Mouse (Mus musculus) G1E-ER4 (cell line): ENCODE data around the gene Atp11b. TPM values are rescaled to one million over a fixed set of nuclear protein-coding genes. Genes with fewer than 3 reads are reported as not detected.

Source experiments
- GATA1 ChIP-seq: IDR thresholded peaks from one replicate; pipeline ENCODE4 v1.8.0; 2012; ENCODE audit warnings: low read length, inconsistent platforms
- polyA plus RNA-seq: library from polyadenylated mRNA; stranded (reverse); fragments of >175 nt; gene quantifications from 2 replicates; pipeline ENCODE4 v1.2.3, GENCODE M21; 2012

Gene Atp11b
- polyA plus RNA-seq, 1 experiment: 34.9 TPM

DNA sequence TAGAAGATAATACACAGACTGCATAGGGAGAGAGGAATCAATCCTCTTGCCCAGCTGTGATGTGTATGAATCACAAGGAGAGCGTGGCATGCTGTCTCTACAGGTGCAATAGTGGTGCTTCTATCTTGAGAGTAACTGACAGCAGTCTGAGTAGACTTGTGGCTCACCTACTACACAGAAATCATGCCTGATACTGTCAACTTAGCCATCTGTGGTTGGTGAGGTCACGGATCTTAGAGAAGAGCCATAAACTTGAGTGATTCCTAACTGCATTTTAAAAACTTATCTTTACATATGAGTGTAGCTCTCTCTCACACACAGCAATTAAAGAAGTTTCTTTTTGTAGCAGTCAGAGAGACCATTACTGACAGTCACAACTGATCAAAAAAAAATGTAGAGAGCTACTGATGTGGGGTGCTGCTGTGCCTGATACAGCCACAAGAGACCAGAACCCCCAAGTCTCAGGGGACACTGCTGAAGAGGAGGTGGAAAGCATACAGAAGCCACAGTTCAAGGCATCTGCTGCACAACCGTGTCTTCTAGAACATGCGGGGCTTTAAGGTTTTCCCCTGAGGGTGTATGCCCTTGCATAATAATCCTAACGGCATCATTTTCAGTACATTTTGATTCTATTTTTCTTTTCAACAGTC, 146.8 kb downstream of the Atp11b start:
- TF ChIP-seq GATA1: no peak

Other genes with a start within 250 kb of the Atp11b start
- gene Dcun1d1, start 183.3 kb downstream of the Atp11b start, polyA plus RNA-seq: 7.3 and 11.6 TPM in 2 replicates
- 2.1 and 2.2 TPM in 2 replicates for gene Mccc1, start 246.6 kb downstream of the Atp11b start, polyA plus RNA-seq